Mouse (Mus musculus) liver, embryonic 13.5 days (tissue): ENCODE measurements at regions not wholly inside any gene's neighbourhood (a gene's known extent, or its start where the extent isn't known, plus 50 kb on each side); places are given as distances from the start of the nearest gene placed in this dataset.
"Not testable (repeated sequence)": the region's sequence is repeated elsewhere in the genome, so short reads cannot be mapped to it uniquely, and the experiment has no call there.

Source experiments
- ATAC-seq: fragments of 200-750 bp; cut with Nextera tagmentation; 2 replicates; pipeline ENCODE4 v1.8.0; 2017; ENCODE audit warnings: low read depth, mild to moderate bottlenecking, moderate number of reproducible peaks, moderate library complexity
- DNase-seq: peaks from one replicate; pipeline ENCODE4 v3.0.0; 2022
- H3K27ac ChIP-seq: fragments of 300-500 bp; sonication (generic); 2 replicates; pipeline ENCODE4 v1.5.1; 2015; ENCODE audit warnings: moderate library complexity, mild to moderate bottlenecking, inconsistent platforms
- H3K27me3 ChIP-seq: fragments of 300-500 bp; sonication (generic); 2 replicates; pipeline ENCODE4 v1.6.1; 2015; ENCODE audit warnings: mild to moderate bottlenecking, inconsistent platforms
- H3K36me3 ChIP-seq: fragments of 300-500 bp; sonication (generic); 2 replicates; pipeline ENCODE4 v1.6.1; 2015; ENCODE audit warnings: mild to moderate bottlenecking, inconsistent platforms
- H3K4me1 ChIP-seq: fragments of 300-500 bp; sonication (generic); replicated peaks from 2 replicates; pipeline ENCODE4 v1.6.1; 2015; ENCODE audit warnings: inconsistent platforms
- H3K4me2 ChIP-seq: fragments of 300-500 bp; sonication (generic); 2 replicates; pipeline ENCODE4 v1.6.1; 2015; ENCODE audit warnings: inconsistent platforms, mild to moderate bottlenecking, moderate library complexity
- H3K4me3 ChIP-seq: fragments of 300-500 bp; sonication (generic); replicated peaks from 2 replicates; pipeline ENCODE4 v1.5.1; 2015; ENCODE audit warnings: mild to moderate bottlenecking, inconsistent platforms
- H3K9ac ChIP-seq: fragments of 300-500 bp; sonication (generic); 2 replicates; pipeline ENCODE4 v1.6.1; 2015; ENCODE audit warnings: mild to moderate bottlenecking, inconsistent platforms
- H3K9me3 ChIP-seq: fragments of 300-500 bp; sonication (generic); replicated peaks from 2 replicates; pipeline ENCODE4 v1.6.1; 2016; ENCODE audit warnings: inconsistent platforms
- WGBS: fragments of 180-500 bp; shearing (Covaris S2); methylation state at CpG from one replicate; pipeline ENCODE4 v1.1.7; 2015; ENCODE audit not compliant: insufficient replicate concordance; 5-methylcytosine and 5-hydroxymethylcytosine counted together

DNA sequence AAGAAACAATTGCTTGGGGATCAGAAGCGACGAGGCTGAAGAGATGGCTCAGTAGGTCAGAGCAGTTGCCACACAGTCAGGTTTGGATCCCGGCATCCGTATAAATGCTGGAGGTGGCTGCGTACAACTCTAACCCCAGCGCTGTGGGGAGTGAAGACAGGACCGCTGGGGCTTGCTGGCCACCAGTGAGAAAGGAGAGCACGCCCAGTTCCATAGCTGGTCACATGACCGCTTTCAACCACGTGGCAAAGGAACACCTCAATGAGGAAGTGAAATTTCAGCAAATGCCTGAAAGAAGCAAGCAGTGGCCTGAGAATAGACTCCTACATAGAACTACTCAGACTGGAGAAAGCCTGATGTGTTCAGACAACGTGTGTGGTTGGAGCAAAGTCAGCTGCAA is 148.3 kb upstream of the Ipo5 start:
- no peak overlapping the region for H3K4me3 ChIP-seq
- no peak for DNase-seq
- no peak overlapping the region for H3K9ac ChIP-seq
- no peaks in the 10 kb centered on the region for H3K4me1 ChIP-seq
- ATAC-seq: 0 out of 2 replicates have a peak, but pooled peaks have one; percentile 12
- no peaks in the 10 kb centered on the region for H3K36me3 ChIP-seq
- H3K9me3 ChIP-seq: no peaks in the 10 kb centered on the region
- no peak overlapping the region for H3K27ac ChIP-seq
- WGBS: 67% methylated on average over 11 of the region's 11 CpGs
- H3K4me2 ChIP-seq: no peak overlapping the region
- no peaks in the 10 kb centered on the region for H3K27me3 ChIP-seq

DNA sequence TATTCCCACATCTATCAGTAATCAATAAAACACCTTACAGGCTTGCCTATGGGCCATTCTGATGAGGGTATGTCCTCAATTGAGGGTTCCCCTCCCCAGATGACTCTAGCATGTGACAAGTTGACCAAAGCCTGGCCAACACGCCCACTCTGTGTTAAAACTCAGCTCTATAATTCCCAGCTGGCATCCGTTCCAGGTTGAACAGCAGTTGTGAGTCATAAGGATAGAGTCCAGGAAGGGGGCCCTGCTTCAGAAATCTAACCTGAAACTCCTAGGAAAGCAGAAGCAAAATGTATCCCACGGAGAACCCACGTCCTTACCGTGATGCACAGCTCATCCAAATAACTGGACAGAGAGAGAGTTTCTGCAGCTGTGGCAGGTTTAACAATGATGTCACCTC is 147.2 kb upstream of the Ipo5 start:
- no peaks in the 10 kb centered on the region for H3K36me3 ChIP-seq
- 77% methylated on average over 5 of the region's 5 CpGs for WGBS
- H3K9ac ChIP-seq: no peak overlapping the region
- H3K4me2 ChIP-seq: no peak overlapping the region
- H3K27ac ChIP-seq: no peak overlapping the region
- no peaks in the 10 kb centered on the region for H3K9me3 ChIP-seq
- no peak for DNase-seq
- no peaks in the 10 kb centered on the region for H3K4me1 ChIP-seq
- H3K27me3 ChIP-seq: no peaks in the 10 kb centered on the region
- ATAC-seq: no peak
- no peak overlapping the region for H3K4me3 ChIP-seq

DNA sequence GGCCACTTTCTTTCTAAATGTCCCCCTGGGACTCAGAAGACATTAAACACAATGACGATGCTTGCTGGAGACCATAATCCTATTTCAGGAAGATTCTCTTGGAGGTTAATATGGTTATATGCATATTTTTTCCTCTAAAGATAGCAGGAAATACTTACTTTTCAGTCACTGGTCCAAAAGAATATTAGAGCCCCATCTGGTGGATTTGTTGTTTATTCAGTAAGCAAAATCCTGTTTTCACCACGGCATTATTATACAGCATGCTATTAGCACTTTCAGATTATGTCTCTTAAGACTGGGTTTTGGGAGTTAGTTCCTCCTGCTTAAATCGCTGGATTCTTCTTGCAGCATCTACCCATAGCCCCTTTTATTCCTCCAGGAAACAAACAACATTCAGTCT is 146.6 kb upstream of the Ipo5 start:
- H3K4me1 ChIP-seq: no peaks in the 10 kb centered on the region
- H3K4me3 ChIP-seq: no peak overlapping the region
- no peak for ATAC-seq
- H3K27me3 ChIP-seq: no peaks in the 10 kb centered on the region
- DNase-seq: no peak
- no peaks in the 10 kb centered on the region for H3K9me3 ChIP-seq
- no peak overlapping the region for H3K9ac ChIP-seq
- no peak overlapping the region for H3K27ac ChIP-seq
- no peak overlapping the region for H3K4me2 ChIP-seq
- 73% methylated on average over 3 of the region's 3 CpGs for WGBS
- no peaks in the 10 kb centered on the region for H3K36me3 ChIP-seq

DNA sequence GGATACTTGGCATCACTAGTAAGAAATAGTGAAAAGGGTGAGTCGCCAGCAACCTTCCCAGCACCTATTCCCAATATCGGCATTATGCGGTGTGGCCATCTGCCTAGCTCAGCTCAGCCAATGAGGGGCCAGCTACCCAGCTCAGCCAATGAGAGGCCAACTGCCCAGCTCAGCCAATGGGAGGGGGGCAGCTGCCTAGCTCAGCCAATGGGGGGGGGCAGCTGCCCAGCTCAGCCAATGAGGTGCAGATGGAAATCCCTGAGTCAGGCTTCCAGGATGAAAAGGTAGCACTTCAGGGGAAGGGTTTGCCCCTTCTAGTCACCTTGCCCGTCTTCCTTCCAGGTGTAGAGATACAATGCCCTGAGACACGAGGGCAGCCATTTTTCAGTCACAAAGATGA is 144.6 kb upstream of the Ipo5 start:
- no peak overlapping the region for H3K4me2 ChIP-seq
- WGBS: 72% methylated on average over 5 of the region's 5 CpGs
- no peaks in the 10 kb centered on the region for H3K4me1 ChIP-seq
- no peak for ATAC-seq
- DNase-seq: no peak
- H3K9ac ChIP-seq: no peak overlapping the region
- no peak overlapping the region for H3K4me3 ChIP-seq
- no peak overlapping the region for H3K27ac ChIP-seq
- H3K9me3 ChIP-seq: no peaks in the 10 kb centered on the region
- no peaks in the 10 kb centered on the region for H3K36me3 ChIP-seq
- no peaks in the 10 kb centered on the region for H3K27me3 ChIP-seq

DNA sequence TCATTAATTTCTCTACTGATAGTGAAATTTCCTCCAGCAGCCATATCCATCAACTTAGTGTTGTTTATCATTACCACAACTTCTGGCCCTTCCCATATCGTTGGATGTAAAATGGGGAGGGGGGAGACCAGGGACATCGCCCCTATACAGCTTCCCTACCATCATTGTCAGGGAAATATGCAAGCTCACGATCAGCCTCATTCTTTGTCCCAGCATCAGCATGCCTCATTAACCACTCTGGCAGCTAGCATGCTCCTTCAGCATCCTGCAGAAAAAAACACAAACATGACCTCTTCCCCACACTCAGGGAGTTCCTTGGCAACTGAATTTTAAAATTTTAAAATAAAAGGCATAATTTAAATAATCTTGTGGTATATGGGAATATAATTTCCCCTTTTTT is 140.4 kb upstream of the Ipo5 start:
- H3K36me3 ChIP-seq: no peaks in the 10 kb centered on the region
- no peak for ATAC-seq
- H3K4me1 ChIP-seq: no peaks in the 10 kb centered on the region
- no peaks in the 10 kb centered on the region for H3K9me3 ChIP-seq
- 63% methylated on average over 3 of the region's 3 CpGs for WGBS
- H3K27me3 ChIP-seq: no peaks in the 10 kb centered on the region
- no peak for DNase-seq
- H3K27ac ChIP-seq: no peak overlapping the region
- H3K4me3 ChIP-seq: no peak overlapping the region
- H3K9ac ChIP-seq: no peak overlapping the region
- H3K4me2 ChIP-seq: no peak overlapping the region

DNA sequence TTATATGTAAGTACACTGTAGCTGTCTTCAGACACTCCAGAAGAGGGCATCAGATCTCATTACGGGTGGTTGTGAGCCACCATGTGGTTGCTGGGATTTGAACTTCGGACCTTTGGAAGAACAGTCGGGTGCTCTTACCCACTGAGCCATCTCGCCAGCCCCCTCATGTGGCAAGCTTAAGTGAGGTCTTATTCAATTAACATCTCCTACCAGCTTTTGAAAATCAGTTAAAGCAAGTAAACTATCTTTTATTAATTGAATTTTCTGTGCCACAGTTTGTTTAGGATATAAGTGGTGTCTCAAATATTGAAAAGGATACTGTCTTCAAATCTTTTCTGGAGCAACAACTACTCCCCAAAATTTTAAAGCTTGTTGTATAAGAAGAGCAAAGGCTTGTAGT is 138.0 kb upstream of the Ipo5 start:
- H3K4me2 ChIP-seq, H3K9me3 ChIP-seq, H3K36me3 ChIP-seq, H3K27ac ChIP-seq, H3K4me3 ChIP-seq, H3K4me1 ChIP-seq, ATAC-seq, H3K27me3 ChIP-seq, H3K9ac ChIP-seq, DNase-seq: not testable (repeated sequence)
- 52% methylated on average over 4 of the region's 4 CpGs for WGBS

DNA sequence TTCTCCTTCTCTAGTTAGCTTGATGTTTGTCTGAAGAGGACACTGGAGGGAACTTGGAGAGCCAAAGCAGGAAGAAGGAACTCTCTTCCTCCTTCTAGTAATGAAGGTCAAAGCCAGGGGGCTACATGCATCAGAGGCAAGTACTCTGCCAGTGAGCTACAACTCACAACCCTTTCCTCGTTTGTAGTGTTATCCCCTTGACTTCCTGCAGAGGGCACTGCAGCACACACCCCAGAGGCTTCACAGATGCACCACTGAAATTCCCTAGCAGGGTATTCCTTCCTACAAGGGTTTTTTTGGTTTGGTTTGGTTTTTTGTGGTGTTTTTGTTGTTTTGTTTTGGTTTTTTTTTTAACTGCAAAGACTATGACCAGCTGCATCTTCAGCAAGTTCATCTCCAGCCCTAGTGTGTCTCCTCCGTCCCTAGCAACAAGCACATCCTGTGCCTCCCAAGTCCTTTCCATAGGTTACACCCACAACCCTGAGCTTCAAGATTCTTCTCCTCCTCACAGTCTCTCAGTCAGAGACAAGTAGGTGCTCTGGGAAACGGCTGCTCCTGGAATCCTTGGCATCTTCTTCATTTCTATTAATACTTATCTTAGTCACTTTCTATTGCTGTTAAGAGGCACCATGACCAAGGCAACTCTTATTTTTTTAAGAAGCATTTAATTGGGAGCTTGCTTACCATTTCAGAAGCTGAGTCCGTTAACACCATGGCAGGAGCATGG is 119.0 kb upstream of the Ipo5 start:
- Histone ChIP-seq H3K9ac (no peak overlapping the region), H3K9me3 (no peaks in the 10 kb centered on the region), H3K4me2 (no peak overlapping the region), H3K4me1 (no peaks in the 10 kb centered on the region), H3K27me3 (no peaks in the 10 kb centered on the region), H3K27ac (no peak overlapping the region), H3K36me3 (no peaks in the 10 kb centered on the region), H3K4me3 (no peak overlapping the region)
- DNase-seq: no peak
- ATAC-seq: no peak
- 53% methylated on average over 4 of the region's 4 CpGs for WGBS

DNA sequence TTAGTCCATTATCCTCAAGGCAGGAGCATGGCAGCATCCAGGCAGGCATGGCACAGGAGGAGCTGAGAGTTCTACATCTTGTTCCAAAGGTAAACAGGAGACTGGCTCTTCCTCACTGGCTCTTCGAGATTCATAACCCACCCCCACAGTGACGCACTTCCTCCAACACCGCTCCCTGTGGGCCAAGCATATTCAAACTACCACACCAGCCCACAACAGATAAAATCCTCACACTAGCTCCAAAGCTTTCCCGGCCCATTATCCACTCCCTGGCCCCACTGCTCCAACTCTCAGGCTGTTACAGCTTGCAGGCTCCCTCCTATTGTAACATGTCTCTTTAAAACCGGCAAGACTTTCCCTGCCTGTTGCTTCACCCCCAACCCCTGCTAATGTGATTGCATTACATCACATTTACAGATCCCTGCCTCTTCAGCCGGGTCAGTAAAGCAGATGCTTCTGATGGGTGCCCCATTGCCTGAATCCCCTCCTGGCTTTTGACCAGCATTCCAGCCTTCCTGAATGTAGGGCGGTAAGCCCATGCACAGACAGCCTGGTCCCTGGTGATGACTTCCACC is 113.0 kb upstream of the Ipo5 start:
- DNase-seq: no peak
- Histone ChIP-seq H3K9me3 (no peaks in the 10 kb centered on the region), H3K36me3 (no peaks in the 10 kb centered on the region), H3K4me3 (no peak overlapping the region), H3K4me2 (no peak overlapping the region), H3K9ac (no peak overlapping the region), H3K27me3 (no peaks in the 10 kb centered on the region), H3K4me1 (no peaks in the 10 kb centered on the region), H3K27ac (no peak overlapping the region)
- 58% methylated on average over 7 of the region's 7 CpGs for WGBS
- ATAC-seq: no peak

DNA sequence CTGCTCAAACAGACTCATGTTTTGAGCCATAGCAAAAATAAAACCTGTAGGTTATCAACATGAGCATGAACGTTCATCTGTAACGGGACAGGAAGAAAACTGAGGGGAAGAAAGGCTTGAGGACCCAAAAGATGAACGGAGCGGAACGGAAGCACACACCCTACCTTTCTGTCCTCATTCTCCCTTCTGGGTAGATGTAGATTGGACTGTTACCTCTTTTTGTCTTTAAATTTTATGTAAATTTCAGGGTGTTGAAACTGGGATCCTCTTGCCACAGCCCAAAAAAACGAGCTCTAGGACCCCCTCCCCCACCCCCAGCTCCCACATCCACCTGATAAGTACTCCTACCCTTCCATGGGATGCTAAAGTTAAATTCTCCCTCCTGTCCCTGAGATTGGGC is 107.8 kb upstream of the Ipo5 start:
- H3K9ac ChIP-seq: no peak overlapping the region
- no peaks in the 10 kb centered on the region for H3K9me3 ChIP-seq
- no peaks in the 10 kb centered on the region for H3K27me3 ChIP-seq
- DNase-seq (no peak), ATAC-seq (no peak)
- H3K4me2 ChIP-seq: no peak overlapping the region
- H3K36me3 ChIP-seq: no peaks in the 10 kb centered on the region
- H3K27ac ChIP-seq: no peak overlapping the region
- no peak overlapping the region for H3K4me3 ChIP-seq
- WGBS: 58% methylated on average over 6 of the region's 6 CpGs
- no peaks in the 10 kb centered on the region for H3K4me1 ChIP-seq

DNA sequence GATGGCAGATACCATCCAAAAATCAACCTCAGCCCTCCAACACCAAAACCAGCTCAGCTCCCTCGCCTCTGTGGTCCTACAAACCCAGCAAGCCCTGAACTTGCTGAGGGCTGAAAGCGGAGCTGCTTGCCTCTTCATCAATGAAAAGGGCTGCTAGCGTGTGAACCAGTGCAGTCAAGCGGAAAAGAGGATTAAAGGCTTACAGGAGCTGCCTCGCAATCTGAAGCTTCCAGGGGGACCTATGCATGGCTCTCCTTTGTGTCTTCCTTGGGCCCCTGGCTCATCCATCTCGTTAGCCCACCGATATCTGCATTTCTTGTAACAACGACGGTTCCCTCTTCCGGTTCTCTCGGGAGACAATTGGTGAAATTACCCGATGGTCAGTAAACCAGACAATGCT is 107.3 kb upstream of the Ipo5 start:
- ATAC-seq (no peak), DNase-seq (no peak)
- Histone ChIP-seq H3K4me1 (no peaks in the 10 kb centered on the region), H3K27me3 (no peaks in the 10 kb centered on the region), H3K4me2 (peak overlapping the region; percentile 29; the same call in 1 of the 2 replicates), H3K9ac (no peak overlapping the region), H3K4me3 (no peak overlapping the region), H3K36me3 (no peaks in the 10 kb centered on the region), H3K9me3 (no peaks in the 10 kb centered on the region), H3K27ac (no peak overlapping the region)
- 15% methylated on average over 12 of the region's 12 CpGs for WGBS

DNA sequence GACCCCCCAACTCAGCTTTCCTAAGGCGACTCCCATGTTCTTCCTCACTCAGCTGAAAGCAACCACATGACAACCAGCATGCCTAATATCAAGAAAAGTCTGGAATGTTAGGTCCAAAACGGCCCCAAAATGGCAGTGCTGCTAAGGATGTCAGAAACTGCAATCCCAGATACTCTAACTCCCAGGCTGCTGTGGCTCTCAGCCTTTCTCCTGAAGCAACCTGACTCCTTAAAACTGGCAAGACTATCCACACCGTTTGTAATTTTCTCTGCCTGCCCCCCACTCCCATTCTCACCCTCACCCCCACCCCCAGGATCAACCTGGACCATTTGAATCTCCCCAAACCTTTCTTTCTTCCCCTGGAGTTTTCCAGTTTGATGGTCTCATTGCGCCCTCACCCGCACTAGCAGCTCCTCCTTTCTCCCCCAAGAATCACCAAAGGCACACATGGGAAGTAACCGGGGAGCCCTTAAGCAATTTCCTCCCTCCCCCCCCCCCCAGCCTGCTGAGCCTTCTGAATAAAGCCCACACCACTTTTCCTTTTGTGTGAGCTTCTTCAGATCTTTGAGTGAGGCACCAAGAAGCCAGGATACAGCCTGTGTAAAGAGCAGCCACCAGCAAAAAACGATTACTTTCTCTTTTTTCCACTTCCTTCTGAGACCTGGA is 106.7 kb upstream of the Ipo5 start:
- 18% methylated on average over 7 of the region's 7 CpGs for WGBS
- no peak for ATAC-seq
- peak overlapping the region; percentile 29; the same call in 1 of the 2 replicates for H3K4me2 ChIP-seq

DNA sequence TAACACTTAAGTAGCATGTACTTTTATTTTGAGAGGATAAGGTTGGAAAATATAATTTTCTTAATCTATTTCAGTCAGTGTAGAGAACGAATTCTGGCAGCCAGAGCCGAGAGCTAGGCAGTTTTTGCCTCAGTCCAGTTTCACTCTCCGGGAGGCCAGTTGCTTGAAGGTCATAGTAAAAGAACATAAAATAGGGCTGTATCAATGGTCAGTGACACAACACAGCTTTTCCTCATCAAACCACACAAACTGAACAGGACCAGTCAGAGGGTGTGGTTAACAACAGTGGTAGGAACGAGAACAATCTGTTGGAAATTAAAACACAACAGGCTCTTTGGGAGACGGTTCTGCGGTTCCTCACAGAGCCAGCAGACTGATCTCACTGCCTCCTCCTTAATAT is 105.9 kb upstream of the Ipo5 start:
- DNase-seq (no peak), ATAC-seq (no peak)
- Histone ChIP-seq H3K4me2 (no peak overlapping the region), H3K9ac (no peak overlapping the region), H3K4me1 (no peaks in the 10 kb centered on the region), H3K9me3 (no peaks in the 10 kb centered on the region), H3K4me3 (no peak overlapping the region), H3K36me3 (no peaks in the 10 kb centered on the region), H3K27me3 (no peaks in the 10 kb centered on the region), H3K27ac (no peak overlapping the region)
- 64% methylated on average over 6 of the region's 6 CpGs for WGBS

More for the DNA sequence above, 106.7 kb upstream of the Ipo5 start:
- Histone ChIP-seq H3K9me3 (no peaks in the 10 kb centered on the region), H3K4me3 (no peak overlapping the region), H3K36me3 (no peaks in the 10 kb centered on the region), H3K27ac (no peak overlapping the region), H3K4me1 (no peaks in the 10 kb centered on the region), H3K27me3 (no peaks in the 10 kb centered on the region), H3K9ac (no peak overlapping the region)
- no peak for DNase-seq
